Comparison of ENCODE assay signal across 7 mouse cellular contexts in genomic region chr8:46539701-46540100, GRCm38 (mm10). TPM values are rescaled to one million over a fixed set of nuclear protein-coding genes. Genes with fewer than 3 reads are reported as not detected.
A peak's percentile ranks its signal among the peaks of the same experiment; 100 is the strongest.
DNase-seq lines count a peak whose midpoint lies in the region; ATAC-seq and TF ChIP-seq lines count a peak whose summit lies in the region.

No protein-coding gene starts in this region.

- no peaks in the 10 kb centered on the region for H3K27me3 ChIP-seq in myocyte (ENCODE audit: control insufficient read depth, insufficient read depth, insufficient read length)

- no peak overlapping the region for H3ac ChIP-seq in myocyte (ENCODE audit: control insufficient read depth, insufficient read length)

- no peak overlapping the region for H3K4me3 ChIP-seq in myocyte

- no peak for TF ChIP-seq POLR2A in myocyte (IDR thresholded peaks at IDR 0.05; ENCODE audit: insufficient read length, low read depth)

- H3K36me3 ChIP-seq in myocyte (ENCODE audit: control insufficient read depth, insufficient read depth) = no peaks in the 10 kb centered on the region

- intact Hi-C loops in left cerebral cortex, postnatal 4 days (cut with DNase I) = no loop called here
- intact Hi-C loops in heart, postnatal 25 days (cut with DNase I) = no loop called here

- ATAC-seq in erythroblast, adult 5-6 weeks (replicated peaks; ENCODE audit: low FRiP score, poor library complexity, severe bottlenecking) = peak; percentile 92

- peak; percentile 87 for DNase-seq in left cerebral cortex, postnatal 4 days
- DNase-seq in left cerebral cortex, adult 8-10 months (ENCODE audit: low spot score in 2 of 2) = no peak
- peak; percentile 40 for DNase-seq in heart, postnatal 25 days (ENCODE audit: low spot score)
- DNase-seq in layer of hippocampus, adult 11-12 months (ENCODE audit: low spot score) = no peak
- DNase-seq in ovary, postnatal 10 days (ENCODE audit: low spot score) = no peak

- H3K4me2 ChIP-seq in myocyte (ENCODE audit: low read depth) = peak overlapping the region; percentile 16

- H3K79me2 ChIP-seq in myocyte (ENCODE audit: control insufficient read depth, insufficient read depth) = no peaks in the 10 kb centered on the region

TF ChIP-seq in myocyte, 11 proteins besides CTCF, POLR2A, EP300 and RAD21:
- TF ChIP-seq E2F4 (IDR thresholded peaks at IDR 0.05; ENCODE audit: insufficient read depth) = no peak
- TF ChIP-seq POLR2AphosphoS2 (IDR thresholded peaks at IDR 0.05; ENCODE audit: insufficient read length, low read depth) = no peak
- no peak for TF ChIP-seq MYOD1 (IDR thresholded peaks at IDR 0.05; ENCODE audit: control insufficient read depth in 1 of 3, insufficient read length in 2 of 3, low read depth in 2 of 3)
- no peak for TF ChIP-seq SRF (IDR thresholded peaks at IDR 0.05; ENCODE audit: control insufficient read depth, insufficient read length, low read depth)
- TF ChIP-seq TCF12 (IDR thresholded peaks at IDR 0.05; ENCODE audit: insufficient read depth, poor library complexity, severe bottlenecking) = no peak
- TF ChIP-seq REST (IDR thresholded peaks at IDR 0.05; ENCODE audit: insufficient read depth, insufficient read length) = no peak
- TF ChIP-seq MYOG (IDR thresholded peaks at IDR 0.05; ENCODE audit: control insufficient read depth in 1 of 3, insufficient read depth in 1 of 3, insufficient read length in 2 of 3, low read depth in 2 of 3) = peak in 1 of 3 experiments; percentile 37

RNA-seq across cellular contexts. Expression of gene Cenpu, which starts 12.1 kb away (rescaled TPM):
- total RNA-seq in left cerebral cortex, postnatal 4 days (2021) = 1 to 10 TPM; 4.6 to 5.8 TPM
- total RNA-seq in left cerebral cortex, adult 8-10 months (2022) = 1 to 10 TPM; 2.1 to 5.7 (median 3.1) TPM
- total RNA-seq in erythroblast, adult 5-6 weeks (2015; ENCODE audit: low replicate concordance) = 6.5 and 19.4 TPM in 2 replicates
- total RNA-seq in erythroblast, adult 5-6 weeks (2017; ENCODE audit: low replicate concordance) = 30.5 and 31.9 TPM in 2 replicates
- under 1 TPM; 0.65 to 0.67 TPM for total RNA-seq in heart, postnatal 25 days (2021)
- 2.0 TPM for polyA plus RNA-seq in myocyte (2012; fragmentation: generic; extraction: Trizol)

Comparison
In these comparisons a context has a peak if more than half of its experiments do, and no peak if none do; other contexts are left out.
1. DNase-seq: peak in left cerebral cortex, postnatal 4 days (single experiment) and heart, postnatal 25 days (single experiment); none in left cerebral cortex, adult 8-10 months (0 of 2), layer of hippocampus, adult 11-12 months (single experiment) and ovary, postnatal 10 days (single experiment).